Mouse (Mus musculus) right cerebral cortex, postnatal 36 days (tissue): ENCODE measurements around the gene Spdl1.

Experiments
- DNase-seq, 2 experiments: peaks; one replicate each; pipeline ENCODE4 v3.0.0; 2022; ENCODE audit warnings: low spot score in 2 of 2, mixed read lengths in 1 of 2

The Spdl1 gene

GRCm38 (mm10) chr11:34759582-34759981 lies 73.9 kb downstream of the Spdl1 start:
- DNase-seq = no peak
